ENCODE assay signal across 8 mouse cellular contexts in the genomic region with DNA sequence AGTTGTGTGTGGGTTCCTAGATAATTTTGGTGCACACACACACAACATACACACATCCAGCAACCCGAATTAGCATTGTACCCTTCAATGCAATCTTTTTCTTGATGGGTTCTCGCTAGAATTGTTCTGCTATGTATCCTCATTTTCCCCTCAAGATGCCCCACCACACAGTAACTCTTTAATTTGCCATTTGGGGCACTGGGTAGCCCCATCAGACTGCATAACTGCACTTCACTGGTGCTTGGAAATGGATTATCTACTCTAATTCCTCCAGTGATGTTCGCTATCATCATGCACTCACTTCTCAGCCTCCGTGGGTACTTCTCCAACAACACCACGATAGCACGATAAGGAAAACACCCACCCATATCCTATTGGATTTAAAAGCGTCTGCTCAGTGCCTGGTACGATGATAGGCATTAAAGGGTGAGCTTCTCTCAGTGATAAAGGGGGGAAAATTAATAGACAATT. TPM values are rescaled to one million over a fixed set of nuclear protein-coding genes. Genes with fewer than 3 reads are reported as not detected.
DNase-seq lines count a peak whose midpoint lies in the region; ATAC-seq and TF ChIP-seq lines count a peak whose summit lies in the region.

No protein-coding gene starts in this region.

- H3K4me2 ChIP-seq in lung, postnatal 0 days (replicated peaks; ENCODE audit: low read depth, low read length): no peak overlapping the region
- H3K4me2 ChIP-seq in limb, embryonic 13.5 days (replicated peaks): peak overlapping the region; percentile 91
- peak overlapping the region; percentile 96 for H3K4me2 ChIP-seq in stomach, embryonic 16.5 days (ENCODE audit: low read depth, low read length)

- H3K4me1 ChIP-seq in lung, postnatal 0 days (ENCODE audit: insufficient read depth, low read depth, low read length): peaks cover 7% of the 10 kb centered on the region; the same call in 1 of the 2 replicates
- H3K4me1 ChIP-seq in limb, embryonic 13.5 days: peaks cover 22% of the 10 kb centered on the region
- peaks cover 7% of the 10 kb centered on the region for H3K4me1 ChIP-seq in stomach, embryonic 16.5 days (ENCODE audit: control insufficient read depth, insufficient read depth, low read length)

- H3K27ac ChIP-seq in gastrocnemius, adult 2 months: no peak overlapping the region
- no peak overlapping the region for H3K27ac ChIP-seq in lung, postnatal 0 days (ENCODE audit: low read length)
- no peak overlapping the region for H3K27ac ChIP-seq in limb, embryonic 13.5 days
- H3K27ac ChIP-seq in stomach, embryonic 16.5 days (ENCODE audit: low read length): no peak overlapping the region

- peak overlapping the region; percentile 19; the same call in 1 of the 2 replicates for H3K9ac ChIP-seq in lung, postnatal 0 days (replicated peaks; ENCODE audit: low read depth)
- H3K9ac ChIP-seq in limb, embryonic 13.5 days: peak overlapping the region; percentile 84; the same call in 1 of the 2 replicates
- H3K9ac ChIP-seq in stomach, embryonic 16.5 days (ENCODE audit: low read length): peak overlapping the region; percentile 80

- H3K27me3 ChIP-seq in lung, postnatal 0 days (replicated peaks; ENCODE audit: insufficient read depth, low read length): no peaks in the 10 kb centered on the region; the same call in 1 of the 2 replicates
- H3K27me3 ChIP-seq in limb, embryonic 13.5 days: peaks cover 28% of the 10 kb centered on the region
- H3K27me3 ChIP-seq in stomach, embryonic 16.5 days (ENCODE audit: control insufficient read depth, insufficient read depth, low read length): peaks cover 6% of the 10 kb centered on the region

- intact Hi-C loops in gastrocnemius, adult 2 months (cut with DNase I): no loop called here

- WGBS in lung, postnatal 0 days: 32% methylated on average over 8 of the region's 8 CpGs
- WGBS in limb, embryonic 13.5 days: 29% methylated on average over 8 of the region's 8 CpGs
- 31% methylated on average over 8 of the region's 8 CpGs for WGBS in stomach, embryonic 16.5 days

- H3K4me3 ChIP-seq in gastrocnemius, adult 2 months: peak overlapping the region; percentile 76
- no peak overlapping the region for H3K4me3 ChIP-seq in lung, postnatal 0 days (ENCODE audit: low read depth, low read length)
- H3K4me3 ChIP-seq in limb, embryonic 13.5 days: peak overlapping the region; percentile 69
- peak overlapping the region; percentile 70 for H3K4me3 ChIP-seq in stomach, embryonic 16.5 days (replicated peaks; ENCODE audit: low read length)

- no peaks in the 10 kb centered on the region for H3K9me3 ChIP-seq in lung, postnatal 0 days (ENCODE audit: low read length)
- H3K9me3 ChIP-seq in limb, embryonic 13.5 days: no peaks in the 10 kb centered on the region
- H3K9me3 ChIP-seq in stomach, embryonic 16.5 days (replicated peaks; ENCODE audit: control insufficient read depth, low read length): no peaks in the 10 kb centered on the region

- no peak for TF ChIP-seq CTCF in gastrocnemius, adult 2 months (IDR thresholded peaks at IDR 0.05)
- TF ChIP-seq CTCF in lung, postnatal 0 days (IDR thresholded peaks at IDR 0.05): no peak

- no peak for DNase-seq in gastrocnemius, adult 2 months
- DNase-seq in gastrocnemius, adult 18-20 months (ENCODE audit: low spot score): no peak
- no peak for DNase-seq in lung, postnatal 0 days (ENCODE audit: low spot score)
- no peak for DNase-seq in lung, postnatal 14 days
- DNase-seq in adrenal gland, adult (ENCODE audit: inconsistent age in 2 of 2, low spot score in 1 of 2): no peak
- no peak for DNase-seq in thymus, postnatal 25 days

- ATAC-seq in lung, postnatal 0 days: no peak
- no peak for ATAC-seq in limb, embryonic 13.5 days (ENCODE audit: low FRiP score, low read depth)
- no peak for ATAC-seq in stomach, embryonic 16.5 days (ENCODE audit: insufficient read depth, low FRiP score)

- no peaks in the 10 kb centered on the region for H3K36me3 ChIP-seq in lung, postnatal 0 days (ENCODE audit: insufficient read depth, low read length)
- no peaks in the 10 kb centered on the region for H3K36me3 ChIP-seq in limb, embryonic 13.5 days
- H3K36me3 ChIP-seq in stomach, embryonic 16.5 days (ENCODE audit: control insufficient read depth, insufficient read depth, low read length): no peaks in the 10 kb centered on the region

- no peak for TF ChIP-seq EP300 in lung, postnatal 0 days (IDR thresholded peaks at IDR 0.05)

RNA-seq across cellular contexts. Expression of a gene that starts 0.9 kb away (rescaled TPM):
- under 1 TPM in 1 of 2 experiments, not detected in 1; 0.25 TPM for total RNA-seq in gastrocnemius, adult 2 months (2021)
- under 1 TPM; 0.28 to 0.34 TPM for total RNA-seq in gastrocnemius, adult 18-20 months (2021)
- polyA plus RNA-seq in lung, postnatal 0 days (2015; fragmentation: Nextera tagmentation; extraction: Ambion mirVana): 0.92 and 1.0 TPM in 2 replicates
- 1.2 and 2.4 TPM in 2 replicates for polyA plus RNA-seq in limb, embryonic 13.5 days (2015; fragmentation: Nextera tagmentation; extraction: Ambion mirVana)
- 10.9 and 13.0 TPM in 2 replicates for polyA plus RNA-seq in stomach, embryonic 16.5 days (2015; fragmentation: Nextera tagmentation; extraction: Ambion mirVana)

Comparison
In these comparisons a context has a peak if more than half of its experiments do, and no peak if none do; other contexts are left out.
1. H3K9ac ChIP-seq: peak in every context shown above with its lines; median percentile 84 in limb, embryonic 13.5 days; 80 in stomach, embryonic 16.5 days; 19 in lung, postnatal 0 days.